Mouse (Mus musculus): ENCODE results near the gene Eipr1.

- TF ChIP-seq CTCF (IDR thresholded peaks at IDR 0.05; ENCODE audit: control insufficient read depth, insufficient read depth, insufficient replicate concordance, low read depth, low read length) (no peak), POLR2A (IDR thresholded peaks at IDR 0.05; ENCODE audit: control insufficient read depth, low read depth, low read length) (no peak)
Measured at GRCm38 (mm10) chr12:28718106-28718505, 33.5 kb upstream of the Eipr1 start.

All from testis, adult 2 months (tissue).